Mouse (Mus musculus) hindbrain, postnatal 0 days (tissue): ENCODE measurements at regions not wholly inside any gene's neighbourhood (a gene's known extent, or its start where the extent isn't known, plus 50 kb on each side); places are given as distances from the start of the nearest gene placed in this dataset.

ENCODE experiments used
- ATAC-seq: fragments of 200-750 bp; cut with Nextera tagmentation; 2 replicates; pipeline ENCODE4 v1.8.0; 2017; ENCODE audit warnings: mild to moderate bottlenecking, moderate TSS enrichment, moderate library complexity
- DNase-seq: peaks from one replicate; pipeline ENCODE4 v3.0.0-alpha.2; 2015; ENCODE audit warnings: low spot score
- H3K27ac ChIP-seq: fragments of 300-500 bp; sonication (generic); 2 replicates; pipeline ENCODE4 v1.5.1; 2014; ENCODE audit warnings: mild to moderate bottlenecking
- H3K27me3 ChIP-seq: fragments of 300-500 bp; sonication (generic); 2 replicates; pipeline ENCODE4 v1.6.1; 2014; ENCODE audit warnings: low read length, mixed read lengths; ENCODE audit not compliant: insufficient read depth
- H3K36me3 ChIP-seq: fragments of 300-500 bp; sonication (generic); 2 replicates; pipeline ENCODE4 v1.6.1; 2014; ENCODE audit warnings: low read length, mixed read lengths; ENCODE audit not compliant: insufficient read depth
- H3K4me1 ChIP-seq: fragments of 300-500 bp; sonication (generic); 2 replicates; pipeline ENCODE4 v1.6.1; 2014; ENCODE audit warnings: antibody characterized with exemption, low read length, mixed read lengths; ENCODE audit not compliant: insufficient read depth
- H3K4me2 ChIP-seq: fragments of 300-500 bp; sonication (generic); 2 replicates; pipeline ENCODE4 v1.6.1; 2014; ENCODE audit warnings: low read depth, mild to moderate bottlenecking, low read length, moderate library complexity, mixed read lengths
- H3K4me3 ChIP-seq: fragments of 300-500 bp; sonication (generic); 2 replicates; pipeline ENCODE4 v1.5.1; 2014; ENCODE audit warnings: low read length
- H3K9ac ChIP-seq: fragments of 300-500 bp; sonication (generic); replicated peaks from 2 replicates; pipeline ENCODE4 v1.6.1; 2014; ENCODE audit warnings: mild to moderate bottlenecking, low read length, moderate library complexity, mixed read lengths
- H3K9me3 ChIP-seq: fragments of 300-500 bp; sonication (generic); 2 replicates; pipeline ENCODE4 v1.6.1; 2016; ENCODE audit warnings: low read length, mixed read lengths
- CTCF ChIP-seq: IDR thresholded peaks from 2 replicates; pipeline ENCODE4 v1.5.1; 2016; ENCODE audit warnings: antibody characterized with exemption, control low read depth, low read depth
- WGBS: fragments of 180-500 bp; shearing (Covaris S2); extraction: QIAGEN DNeasy Blood & Tissue Kit; methylation state at CpG from one replicate; pipeline ENCODE4 v1.1.7; 2014; 5-methylcytosine and 5-hydroxymethylcytosine counted together

DNA sequence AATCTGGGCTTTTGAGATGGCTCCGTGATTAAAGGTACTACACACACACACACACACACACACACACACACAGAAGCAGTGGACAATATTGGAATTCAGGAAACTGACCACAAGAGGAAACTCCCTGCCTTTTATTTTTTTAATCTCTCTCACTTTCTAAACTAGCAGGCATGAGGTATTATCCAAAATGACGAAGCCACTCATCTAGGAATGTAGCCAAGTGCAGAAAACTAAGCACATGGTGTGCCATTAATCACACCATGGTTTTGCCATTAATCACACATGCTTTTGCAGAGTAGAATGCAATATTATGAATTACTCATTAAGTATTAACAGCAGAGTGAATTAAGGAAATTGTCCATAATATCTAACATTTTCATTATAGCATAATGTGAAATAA lies 232.8 kb downstream of the Cenpc1 start:
- H3K9me3 ChIP-seq = no peaks in the 10 kb centered on the region
- H3K36me3 ChIP-seq = no peaks in the 10 kb centered on the region
- no peak overlapping the region for H3K4me3 ChIP-seq
- H3K4me2 ChIP-seq = no peak overlapping the region
- 70% methylated on average over 2 of the region's 2 CpGs for WGBS
- TF ChIP-seq CTCF = no peak
- no peak overlapping the region for H3K27ac ChIP-seq
- H3K9ac ChIP-seq = no peak overlapping the region
- H3K4me1 ChIP-seq = no peaks in the 10 kb centered on the region
- ATAC-seq = no peak
- H3K27me3 ChIP-seq = no peaks in the 10 kb centered on the region
- no peak for DNase-seq

DNA sequence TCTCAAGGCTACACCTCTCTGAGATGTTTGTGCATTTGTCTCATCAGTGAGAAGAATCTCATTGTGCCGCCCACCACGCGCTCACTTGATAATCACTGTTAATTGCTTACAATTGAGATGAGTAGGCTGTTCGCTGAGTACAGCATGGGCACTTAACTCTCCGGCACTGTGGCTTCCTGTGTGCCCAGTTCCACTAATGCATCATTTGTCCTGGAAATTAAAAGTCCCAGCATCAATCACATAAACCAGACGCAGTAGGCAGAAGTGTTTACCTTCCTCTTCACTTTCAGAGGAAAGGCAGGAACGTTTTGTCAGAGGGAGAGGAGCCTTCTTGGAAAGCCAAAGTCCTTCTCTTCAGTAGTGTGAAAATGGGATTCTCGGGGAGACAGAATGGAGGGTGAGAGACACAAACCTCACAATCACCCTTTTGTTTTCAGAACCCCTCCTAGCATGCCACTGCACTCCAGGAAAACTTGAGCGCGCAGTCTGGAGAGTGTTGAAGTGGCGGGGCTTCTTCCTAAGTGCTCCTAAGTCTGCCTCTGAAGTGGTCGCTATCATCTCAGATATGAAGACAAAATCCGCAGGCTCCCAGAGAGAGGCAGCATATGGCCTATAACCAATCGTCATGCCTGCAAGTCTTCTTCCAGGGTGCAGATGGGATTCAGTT lies 269.7 kb downstream of the Cenpc1 start:
- Histone ChIP-seq H3K4me1 (no peaks in the 10 kb centered on the region), H3K4me3 (no peak overlapping the region), H3K27me3 (no peaks in the 10 kb centered on the region), H3K9me3 (no peaks in the 10 kb centered on the region), H3K36me3 (no peaks in the 10 kb centered on the region), H3K4me2 (no peak overlapping the region), H3K9ac (no peak overlapping the region), H3K27ac (no peak overlapping the region)
- DNase-seq (no peak), ATAC-seq (no peak)
- no peak for TF ChIP-seq CTCF
- 72% methylated on average over 14 of the region's 14 CpGs for whole genome bisulfite sequencing

DNA sequence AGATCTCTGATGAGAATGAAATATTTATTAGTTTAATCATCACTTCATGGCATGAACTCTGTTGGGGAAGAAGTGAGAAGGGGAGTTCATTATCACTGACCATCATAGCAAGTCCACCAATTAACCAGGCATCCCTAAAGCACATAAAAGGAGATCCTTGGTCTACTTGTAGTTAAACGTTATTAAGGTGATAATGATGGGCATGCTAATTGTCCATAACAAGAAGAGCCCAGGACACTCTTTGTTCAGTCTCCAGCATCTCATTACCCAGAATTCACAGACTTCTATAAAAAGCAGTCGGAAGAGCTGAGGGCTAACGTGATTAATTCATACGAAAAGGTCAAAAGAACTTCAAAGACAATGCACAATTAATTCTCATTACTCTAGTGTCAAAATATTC lies 272.2 kb downstream of the Cenpc1 start:
- ATAC-seq = no peak
- H3K4me1 ChIP-seq = no peaks in the 10 kb centered on the region
- DNase-seq = no peak
- TF ChIP-seq CTCF = no peak
- H3K9me3 ChIP-seq = no peaks in the 10 kb centered on the region
- whole genome bisulfite sequencing = 62% methylated on average over 4 of the region's 4 CpGs
- no peaks in the 10 kb centered on the region for H3K36me3 ChIP-seq
- H3K27ac ChIP-seq = no peak overlapping the region
- H3K4me3 ChIP-seq = no peak overlapping the region
- H3K27me3 ChIP-seq = no peaks in the 10 kb centered on the region
- H3K9ac ChIP-seq = no peak overlapping the region
- no peak overlapping the region for H3K4me2 ChIP-seq

DNA sequence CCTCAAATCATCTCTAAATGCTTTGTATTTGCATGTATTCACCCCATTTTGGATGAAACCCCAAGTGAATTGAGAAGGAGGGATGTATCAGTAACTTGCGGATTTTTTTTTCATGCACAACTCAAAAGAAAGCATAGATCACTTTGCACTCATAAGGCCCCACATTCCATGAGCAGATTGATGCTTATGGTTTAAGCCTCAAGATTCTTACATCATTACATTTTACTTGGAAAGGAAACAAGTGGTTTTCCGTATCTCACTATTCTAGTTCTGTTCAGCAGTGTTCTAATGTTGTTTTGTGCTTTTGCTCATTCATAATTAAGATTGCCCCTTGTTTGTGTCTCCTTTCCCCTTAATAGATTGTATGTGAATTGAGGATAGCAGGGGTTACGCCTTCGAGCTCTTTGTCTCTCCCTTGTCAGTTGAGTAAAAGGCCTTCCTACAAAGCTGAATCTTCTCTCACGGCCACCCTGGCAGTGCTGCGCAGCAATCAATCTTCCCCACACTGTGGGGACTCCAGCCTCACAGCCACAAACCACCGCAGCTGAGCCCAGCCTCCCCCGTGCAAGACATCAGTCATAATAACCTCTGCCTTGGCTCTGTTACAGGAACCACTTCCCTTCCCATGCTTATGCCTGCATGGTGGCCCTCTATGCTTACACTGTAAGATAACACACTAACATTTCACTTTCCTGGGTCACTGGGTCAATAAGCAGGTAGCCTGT lies 284.5 kb downstream of the Cenpc1 start:
- Histone ChIP-seq H3K9ac (no peak overlapping the region), H3K9me3 (no peaks in the 10 kb centered on the region), H3K4me1 (peaks cover 5% of the 10 kb centered on the region; the same call in 1 of the 2 replicates), H3K27me3 (no peaks in the 10 kb centered on the region), H3K36me3 (no peaks in the 10 kb centered on the region), H3K4me2 (no peak overlapping the region), H3K27ac (0 out of 2 replicates have a peak overlapping the region, but pooled peaks have one; percentile 26), H3K4me3 (no peak overlapping the region)
- no peak for TF ChIP-seq CTCF
- peak; percentile 73 for ATAC-seq
- peak; percentile 56 for DNase-seq
- 28% methylated on average over 8 of the region's 8 CpGs for WGBS

DNA sequence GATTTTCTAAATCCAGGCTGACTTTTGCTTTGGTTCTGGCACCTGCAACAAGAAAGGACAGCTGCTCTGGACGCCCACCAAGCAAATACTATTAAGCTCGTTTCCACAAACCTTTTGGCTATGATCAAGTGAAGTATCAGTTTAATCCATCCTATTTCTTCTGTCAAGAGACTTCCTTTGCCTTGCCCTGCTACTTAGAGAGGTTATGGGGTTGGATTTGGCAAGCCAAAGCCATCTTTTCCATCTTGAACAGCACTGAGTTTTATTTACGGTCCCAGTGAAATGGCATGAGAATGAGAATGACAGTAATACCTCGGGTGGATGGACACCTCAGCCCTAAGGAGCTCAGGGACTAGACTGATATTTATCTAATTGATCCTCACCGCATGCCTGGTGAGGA lies 285.4 kb downstream of the Cenpc1 start:
- Histone ChIP-seq H3K4me1 (peaks cover 5% of the 10 kb centered on the region; the same call in 1 of the 2 replicates), H3K4me2 (no peak overlapping the region), H3K9ac (no peak overlapping the region), H3K9me3 (no peaks in the 10 kb centered on the region), H3K27ac (peak overlapping the region; percentile 29; the same call in 1 of the 2 replicates), H3K4me3 (no peak overlapping the region), H3K36me3 (no peaks in the 10 kb centered on the region), H3K27me3 (no peaks in the 10 kb centered on the region)
- DNase-seq = peak; percentile 54
- TF ChIP-seq CTCF = no peak
- 44% methylated on average over 5 of the region's 5 CpGs for WGBS
- peak; percentile 60 for ATAC-seq

DNA sequence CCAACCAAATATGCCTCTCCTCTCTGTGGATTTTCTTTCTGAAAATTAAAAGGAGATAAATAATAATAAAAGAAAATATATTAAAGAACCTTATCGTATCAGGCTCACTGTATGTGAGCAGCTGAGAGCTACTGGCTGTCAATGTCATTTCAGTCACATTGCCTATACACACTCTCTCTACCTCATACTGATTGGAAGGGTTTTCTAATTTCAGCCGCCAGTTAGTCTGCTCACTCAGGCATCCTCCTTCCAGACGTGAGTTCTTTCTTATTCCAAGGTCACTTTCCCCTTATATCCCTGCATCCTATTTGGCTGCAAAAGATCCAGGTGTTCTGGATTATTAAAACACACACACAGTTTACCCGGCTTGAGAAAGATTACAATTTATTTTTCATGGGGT lies 286.2 kb downstream of the Cenpc1 start:
- Histone ChIP-seq H3K9ac (no peak overlapping the region), H3K4me3 (no peak overlapping the region), H3K4me2 (no peak overlapping the region), H3K27me3 (no peaks in the 10 kb centered on the region), H3K36me3 (no peaks in the 10 kb centered on the region), H3K27ac (no peak overlapping the region), H3K4me1 (peaks cover 5% of the 10 kb centered on the region; the same call in 1 of the 2 replicates), H3K9me3 (no peaks in the 10 kb centered on the region)
- TF ChIP-seq CTCF = no peak
- DNase-seq (peak; percentile 35), ATAC-seq (peak; percentile 67; the same call in 1 of the 2 replicates)
- WGBS = 44% methylated on average over 4 of the region's 4 CpGs

DNA sequence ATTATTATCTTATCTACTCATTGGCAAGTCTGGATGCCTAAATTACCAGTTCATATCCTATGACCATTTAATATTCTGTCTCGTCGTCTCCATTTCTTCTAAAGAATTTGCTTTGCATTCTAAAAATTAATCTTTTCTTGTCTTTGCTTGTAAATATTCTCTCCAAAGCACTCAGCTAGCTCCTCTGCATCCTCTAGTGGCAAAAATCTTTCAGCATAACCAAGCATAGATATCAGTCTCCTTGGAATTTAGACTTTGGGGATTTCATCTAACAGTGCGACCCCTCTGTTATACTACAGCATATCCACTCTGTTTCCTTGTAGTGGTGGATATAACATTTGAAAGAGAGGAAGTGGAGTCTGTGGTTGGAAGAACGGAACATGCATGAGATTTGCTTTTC lies 292.7 kb downstream of the Cenpc1 start:
- H3K9me3 ChIP-seq = no peaks in the 10 kb centered on the region
- no peak for DNase-seq
- no peak for ATAC-seq
- no peak overlapping the region for H3K27ac ChIP-seq
- TF ChIP-seq CTCF = 0 out of 2 replicates have a peak, but pooled peaks have one; percentile 21
- no peak overlapping the region for H3K9ac ChIP-seq
- H3K36me3 ChIP-seq = no peaks in the 10 kb centered on the region
- 87% methylated on average over 4 of the region's 4 CpGs for WGBS
- no peak overlapping the region for H3K4me3 ChIP-seq
- H3K27me3 ChIP-seq = no peaks in the 10 kb centered on the region
- no peak overlapping the region for H3K4me2 ChIP-seq
- no peaks in the 10 kb centered on the region for H3K4me1 ChIP-seq
